Mouse (Mus musculus): ENCODE measurements around the gene Ccdc188. TPM values are rescaled to one million over a fixed set of nuclear protein-coding genes. Genes with fewer than 3 reads are reported as not detected.
A peak's percentile ranks its signal among the peaks of the same experiment; 100 is the strongest.

Gene Ccdc188
- polyA plus RNA-seq, 1 experiment from 2014 or later: not detected

- no peak overlapping the region for H3K4me2 ChIP-seq (ENCODE audit: low read length)
- H3K9me3 ChIP-seq (ENCODE audit: control insufficient read depth, low read length): no peaks in the 10 kb centered on the region
- DNase-seq (ENCODE audit: low spot score) (no peak), ATAC-seq (replicated peaks; ENCODE audit: low FRiP score, low TSS enrichment, low read depth) (no peak)
- H3K4me1 ChIP-seq (replicated peaks; ENCODE audit: control insufficient read depth, insufficient read depth, low read length): peaks cover 10% of the 10 kb centered on the region
- peaks cover 52% of the 10 kb centered on the region for H3K36me3 ChIP-seq (ENCODE audit: control insufficient read depth, insufficient read depth, low read length)
- H3K27me3 ChIP-seq (replicated peaks; ENCODE audit: control insufficient read depth, insufficient read depth, low read length): no peaks in the 10 kb centered on the region
- no peak overlapping the region for H3K4me3 ChIP-seq (ENCODE audit: low read depth, low read length)
- WGBS: 84% methylated on average over 11 of the region's 11 CpGs
- no peak overlapping the region for H3K27ac ChIP-seq (ENCODE audit: low read depth)
- no peak overlapping the region for H3K9ac ChIP-seq (ENCODE audit: low read length)
These were observed 4.5 kb downstream of the Ccdc188 start for GRCm38 (mm10) chr16:18222188-18222587.

- Histone ChIP-seq H3K27me3 (replicated peaks; ENCODE audit: control insufficient read depth, insufficient read depth, low read length) (no peaks in the 10 kb centered on the region), H3K4me2 (ENCODE audit: low read length) (no peak overlapping the region), H3K4me3 (ENCODE audit: low read depth, low read length) (no peak overlapping the region), H3K4me1 (replicated peaks; ENCODE audit: control insufficient read depth, insufficient read depth, low read length) (peaks cover 8% of the 10 kb centered on the region; the same call in 1 of the 2 replicates), H3K27ac (ENCODE audit: low read depth) (no peak overlapping the region), H3K36me3 (ENCODE audit: control insufficient read depth, insufficient read depth, low read length) (peaks cover 62% of the 10 kb centered on the region), H3K9ac (ENCODE audit: low read length) (no peak overlapping the region), H3K9me3 (ENCODE audit: control insufficient read depth, low read length) (no peaks in the 10 kb centered on the region)
- ATAC-seq (replicated peaks; ENCODE audit: low FRiP score, low TSS enrichment, low read depth) (no peak), DNase-seq (ENCODE audit: low spot score) (no peak)
- 93% methylated on average over 13 of the region's 13 CpGs for WGBS
These were observed 9.5 kb downstream of the Ccdc188 start for GRCm38 (mm10) chr16:18227187-18227586.

- H3K4me1 ChIP-seq (replicated peaks; ENCODE audit: control insufficient read depth, insufficient read depth, low read length): peaks cover 8% of the 10 kb centered on the region; the same call in 1 of the 2 replicates
- no peak for ATAC-seq (replicated peaks; ENCODE audit: low FRiP score, low TSS enrichment, low read depth)
- 92% methylated on average over 20 of the region's 20 CpGs for WGBS
- H3K9ac ChIP-seq (ENCODE audit: low read length): no peak overlapping the region
- H3K4me2 ChIP-seq (ENCODE audit: low read length): no peak overlapping the region
- H3K36me3 ChIP-seq (ENCODE audit: control insufficient read depth, insufficient read depth, low read length): peaks cover 55% of the 10 kb centered on the region
- H3K27ac ChIP-seq (ENCODE audit: low read depth): no peak overlapping the region
- DNase-seq (ENCODE audit: low spot score): no peak
- no peaks in the 10 kb centered on the region for H3K9me3 ChIP-seq (ENCODE audit: control insufficient read depth, low read length)
- H3K4me3 ChIP-seq (ENCODE audit: low read depth, low read length): no peak overlapping the region
- H3K27me3 ChIP-seq (replicated peaks; ENCODE audit: control insufficient read depth, insufficient read depth, low read length): no peaks in the 10 kb centered on the region
These were observed 10.3 kb downstream of the Ccdc188 start for GRCm38 (mm10) chr16:18227897-18228422.

GRCm38 (mm10) chr16:18228856-18229255 is 11.2 kb downstream of the Ccdc188 start:
- Histone ChIP-seq H3K4me2 (ENCODE audit: low read length) (no peak overlapping the region), H3K27ac (ENCODE audit: low read depth) (no peak overlapping the region), H3K4me3 (ENCODE audit: low read depth, low read length) (no peak overlapping the region), H3K9ac (ENCODE audit: low read length) (no peak overlapping the region), H3K36me3 (ENCODE audit: control insufficient read depth, insufficient read depth, low read length) (peaks cover 48% of the 10 kb centered on the region), H3K27me3 (replicated peaks; ENCODE audit: control insufficient read depth, insufficient read depth, low read length) (no peaks in the 10 kb centered on the region), H3K4me1 (replicated peaks; ENCODE audit: control insufficient read depth, insufficient read depth, low read length) (peaks cover 16% of the 10 kb centered on the region), H3K9me3 (ENCODE audit: control insufficient read depth, low read length) (no peaks in the 10 kb centered on the region)
- 90% methylated on average over 4 of the region's 4 CpGs for WGBS
- DNase-seq (ENCODE audit: low spot score) (no peak), ATAC-seq (replicated peaks; ENCODE audit: low FRiP score, low TSS enrichment, low read depth) (no peak)

GRCm38 (mm10) chr16:18229622-18230021 is 11.9 kb downstream of the Ccdc188 start:
- 64% methylated on average over 11 of the region's 11 CpGs for WGBS
- Histone ChIP-seq H3K27ac (ENCODE audit: low read depth) (no peak overlapping the region), H3K4me1 (replicated peaks; ENCODE audit: control insufficient read depth, insufficient read depth, low read length) (peaks cover 20% of the 10 kb centered on the region), H3K9ac (ENCODE audit: low read length) (no peak overlapping the region), H3K36me3 (ENCODE audit: control insufficient read depth, insufficient read depth, low read length) (peaks cover 40% of the 10 kb centered on the region), H3K27me3 (replicated peaks; ENCODE audit: control insufficient read depth, insufficient read depth, low read length) (no peaks in the 10 kb centered on the region), H3K4me2 (ENCODE audit: low read length) (no peak overlapping the region; the same call in 1 of the 2 replicates), H3K4me3 (ENCODE audit: low read depth, low read length) (no peak overlapping the region), H3K9me3 (ENCODE audit: control insufficient read depth, low read length) (no peaks in the 10 kb centered on the region)
- no peak for DNase-seq (ENCODE audit: low spot score)
- ATAC-seq (replicated peaks; ENCODE audit: low FRiP score, low TSS enrichment, low read depth): no peak

GRCm38 (mm10) chr16:18230617-18231016 is 12.9 kb downstream of the Ccdc188 start:
- ATAC-seq (replicated peaks; ENCODE audit: low FRiP score, low TSS enrichment, low read depth): no peak
- no peaks in the 10 kb centered on the region for H3K9me3 ChIP-seq (ENCODE audit: control insufficient read depth, low read length)
- peaks cover 20% of the 10 kb centered on the region for H3K4me1 ChIP-seq (replicated peaks; ENCODE audit: control insufficient read depth, insufficient read depth, low read length)
- peaks cover 30% of the 10 kb centered on the region for H3K36me3 ChIP-seq (ENCODE audit: control insufficient read depth, insufficient read depth, low read length)
- H3K4me2 ChIP-seq (ENCODE audit: low read length): no peak overlapping the region
- H3K27ac ChIP-seq (ENCODE audit: low read depth): no peak overlapping the region
- H3K27me3 ChIP-seq (replicated peaks; ENCODE audit: control insufficient read depth, insufficient read depth, low read length): no peaks in the 10 kb centered on the region
- 87% methylated on average over 6 of the region's 6 CpGs for WGBS
- no peak for DNase-seq (ENCODE audit: low spot score)
- H3K4me3 ChIP-seq (ENCODE audit: low read depth, low read length): no peak overlapping the region
- H3K9ac ChIP-seq (ENCODE audit: low read length): no peak overlapping the region

- Histone ChIP-seq H3K36me3 (ENCODE audit: control insufficient read depth, insufficient read depth, low read length) (peaks cover 26% of the 10 kb centered on the region), H3K27me3 (replicated peaks; ENCODE audit: control insufficient read depth, insufficient read depth, low read length) (no peaks in the 10 kb centered on the region), H3K4me1 (replicated peaks; ENCODE audit: control insufficient read depth, insufficient read depth, low read length) (peaks cover 24% of the 10 kb centered on the region), H3K9ac (ENCODE audit: low read length) (no peak overlapping the region), H3K4me3 (ENCODE audit: low read depth, low read length) (no peak overlapping the region), H3K4me2 (ENCODE audit: low read length) (no peak overlapping the region), H3K9me3 (ENCODE audit: control insufficient read depth, low read length) (no peaks in the 10 kb centered on the region), H3K27ac (ENCODE audit: low read depth) (no peak overlapping the region)
- 87% methylated on average over 3 of the region's 3 CpGs for WGBS
- DNase-seq (ENCODE audit: low spot score) (no peak), ATAC-seq (replicated peaks; ENCODE audit: low FRiP score, low TSS enrichment, low read depth) (no peak)
These were observed 13.4 kb downstream of the Ccdc188 start for GRCm38 (mm10) chr16:18231047-18231446.

- no peak overlapping the region for H3K27ac ChIP-seq (ENCODE audit: low read depth)
- DNase-seq (ENCODE audit: low spot score): no peak
- peaks cover 22% of the 10 kb centered on the region for H3K36me3 ChIP-seq (ENCODE audit: control insufficient read depth, insufficient read depth, low read length)
- H3K9ac ChIP-seq (ENCODE audit: low read length): no peak overlapping the region
- H3K4me3 ChIP-seq (ENCODE audit: low read depth, low read length): no peak overlapping the region
- H3K9me3 ChIP-seq (ENCODE audit: control insufficient read depth, low read length): no peaks in the 10 kb centered on the region
- H3K4me2 ChIP-seq (ENCODE audit: low read length): no peak overlapping the region
- 85% methylated on average over 4 of the region's 4 CpGs for WGBS
- no peak for ATAC-seq (replicated peaks; ENCODE audit: low FRiP score, low TSS enrichment, low read depth)
- H3K4me1 ChIP-seq (replicated peaks; ENCODE audit: control insufficient read depth, insufficient read depth, low read length): peaks cover 27% of the 10 kb centered on the region
- no peaks in the 10 kb centered on the region for H3K27me3 ChIP-seq (replicated peaks; ENCODE audit: control insufficient read depth, insufficient read depth, low read length)
These were observed 13.8 kb downstream of the Ccdc188 start for GRCm38 (mm10) chr16:18231451-18231850.

GRCm38 (mm10) chr16:18233451-18233850 is 15.8 kb downstream of the Ccdc188 start:
- Histone ChIP-seq H3K9ac (ENCODE audit: low read length) (0 out of 2 replicates have a peak overlapping the region, but pooled peaks have one; percentile 83), H3K27me3 (replicated peaks; ENCODE audit: control insufficient read depth, insufficient read depth, low read length) (no peaks in the 10 kb centered on the region), H3K4me1 (replicated peaks; ENCODE audit: control insufficient read depth, insufficient read depth, low read length) (peaks cover 30% of the 10 kb centered on the region), H3K9me3 (ENCODE audit: control insufficient read depth, low read length) (no peaks in the 10 kb centered on the region), H3K4me3 (ENCODE audit: low read depth, low read length) (no peak overlapping the region), H3K36me3 (ENCODE audit: control insufficient read depth, insufficient read depth, low read length) (peaks cover 9% of the 10 kb centered on the region), H3K4me2 (ENCODE audit: low read length) (peak overlapping the region; percentile 86), H3K27ac (ENCODE audit: low read depth) (no peak overlapping the region)
- 23% methylated on average over 1 of the region's 1 CpGs for WGBS
- ATAC-seq (replicated peaks; ENCODE audit: low FRiP score, low TSS enrichment, low read depth) (no peak), DNase-seq (ENCODE audit: low spot score) (no peak)
